Mouse (Mus musculus): ENCODE data around the gene 3110001I22Rik. TPM values are rescaled to one million over a fixed set of nuclear protein-coding genes. Genes with fewer than 3 reads are reported as not detected.

Gene 3110001I22Rik
- total and polyA plus RNA-seq, 2 experiments from 2014 or later: 1.6 to 12.4 TPM

- H3K27me3 ChIP-seq (ENCODE audit: control insufficient read depth, insufficient read depth, low read length): no peaks in the 10 kb centered on the region
- no peak overlapping the region for H3K9ac ChIP-seq (replicated peaks; ENCODE audit: low read depth, low read length)
- peaks cover 7% of the 10 kb centered on the region; the same call in 1 of the 2 replicates for H3K4me1 ChIP-seq (ENCODE audit: control insufficient read depth, insufficient read depth)
- peaks cover 16% of the 10 kb centered on the region for H3K36me3 ChIP-seq (replicated peaks; ENCODE audit: control insufficient read depth, insufficient read depth, low read length)
- no peak overlapping the region for H3K4me2 ChIP-seq (ENCODE audit: low read depth, low read length)
- H3K4me3 ChIP-seq (ENCODE audit: low read depth, low read length): no peak overlapping the region
- H3K27ac ChIP-seq (ENCODE audit: low read depth): no peak overlapping the region
- ATAC-seq (ENCODE audit: insufficient read depth, low read depth) (no peak), DNase-seq (ENCODE audit: low spot score) (no peak)
- H3K9me3 ChIP-seq (replicated peaks; ENCODE audit: control insufficient read depth, low read length): no peaks in the 10 kb centered on the region
- no peak for TF ChIP-seq EP300 (IDR thresholded peaks at IDR 0.05; ENCODE audit: low read depth)
- no peak for TF ChIP-seq CTCF (IDR thresholded peaks at IDR 0.05; ENCODE audit: low read depth)
- 84% methylated on average over 3 of the region's 3 CpGs for WGBS
Observed at GRCm38 (mm10) chr16:13674511-13674910, 2.8 kb downstream of the 3110001I22Rik start.

- no peak overlapping the region for H3K4me2 ChIP-seq (ENCODE audit: low read depth, low read length)
- no peak overlapping the region for H3K4me3 ChIP-seq (ENCODE audit: low read depth, low read length)
- H3K9ac ChIP-seq (replicated peaks; ENCODE audit: low read depth, low read length): no peak overlapping the region
- no peaks in the 10 kb centered on the region for H3K4me1 ChIP-seq (ENCODE audit: control insufficient read depth, insufficient read depth)
- no peak overlapping the region for H3K27ac ChIP-seq (ENCODE audit: low read depth)
- WGBS: 83% methylated on average over 3 of the region's 3 CpGs
- peaks cover 16% of the 10 kb centered on the region for H3K36me3 ChIP-seq (replicated peaks; ENCODE audit: control insufficient read depth, insufficient read depth, low read length)
- no peaks in the 10 kb centered on the region for H3K9me3 ChIP-seq (replicated peaks; ENCODE audit: control insufficient read depth, low read length)
- no peaks in the 10 kb centered on the region for H3K27me3 ChIP-seq (ENCODE audit: control insufficient read depth, insufficient read depth, low read length)
- DNase-seq (ENCODE audit: low spot score): no peak
- TF ChIP-seq CTCF (IDR thresholded peaks at IDR 0.05; ENCODE audit: low read depth): no peak
- no peak for TF ChIP-seq EP300 (IDR thresholded peaks at IDR 0.05; ENCODE audit: low read depth)
- ATAC-seq (ENCODE audit: insufficient read depth, low read depth): no peak
Observed at GRCm38 (mm10) chr16:13678601-13679319, 7.0 kb downstream of the 3110001I22Rik start.

GRCm38 (mm10) chr16:13698998-13699397 lies 27.3 kb downstream of the 3110001I22Rik start:
- Histone ChIP-seq H3K36me3 (replicated peaks; ENCODE audit: control insufficient read depth, insufficient read depth, low read length) (peaks cover 85% of the 10 kb centered on the region), H3K27ac (ENCODE audit: low read depth) (no peak overlapping the region), H3K9me3 (replicated peaks; ENCODE audit: control insufficient read depth, low read length) (no peaks in the 10 kb centered on the region), H3K4me2 (ENCODE audit: low read depth, low read length) (no peak overlapping the region), H3K27me3 (ENCODE audit: control insufficient read depth, insufficient read depth, low read length) (no peaks in the 10 kb centered on the region), H3K4me3 (ENCODE audit: low read depth, low read length) (no peak overlapping the region), H3K4me1 (ENCODE audit: control insufficient read depth, insufficient read depth) (no peaks in the 10 kb centered on the region), H3K9ac (replicated peaks; ENCODE audit: low read depth, low read length) (no peak overlapping the region)
- DNase-seq (ENCODE audit: low spot score) (no peak), ATAC-seq (ENCODE audit: insufficient read depth, low read depth) (no peak)
- TF ChIP-seq EP300 (IDR thresholded peaks at IDR 0.05; ENCODE audit: low read depth) (no peak), CTCF (IDR thresholded peaks at IDR 0.05; ENCODE audit: low read depth) (no peak; the same call in 1 of the 2 replicates)
- WGBS: 87% methylated on average over 7 of the region's 7 CpGs

GRCm38 (mm10) chr16:13702184-13702583 lies 30.5 kb downstream of the 3110001I22Rik start:
- Histone ChIP-seq H3K4me1 (ENCODE audit: control insufficient read depth, insufficient read depth) (no peaks in the 10 kb centered on the region), H3K4me2 (ENCODE audit: low read depth, low read length) (no peak overlapping the region), H3K9me3 (replicated peaks; ENCODE audit: control insufficient read depth, low read length) (no peaks in the 10 kb centered on the region), H3K36me3 (replicated peaks; ENCODE audit: control insufficient read depth, insufficient read depth, low read length) (peaks cover 65% of the 10 kb centered on the region), H3K9ac (replicated peaks; ENCODE audit: low read depth, low read length) (no peak overlapping the region), H3K27ac (ENCODE audit: low read depth) (no peak overlapping the region), H3K27me3 (ENCODE audit: control insufficient read depth, insufficient read depth, low read length) (no peaks in the 10 kb centered on the region), H3K4me3 (ENCODE audit: low read depth, low read length) (no peak overlapping the region)
- DNase-seq (ENCODE audit: low spot score) (no peak), ATAC-seq (ENCODE audit: insufficient read depth, low read depth) (no peak)
- TF ChIP-seq CTCF (IDR thresholded peaks at IDR 0.05; ENCODE audit: low read depth): no peak
- no peak for TF ChIP-seq EP300 (IDR thresholded peaks at IDR 0.05; ENCODE audit: low read depth)
- WGBS: 97% methylated on average over 7 of the region's 7 CpGs

GRCm38 (mm10) chr16:13704676-13705075 lies 32.9 kb downstream of the 3110001I22Rik start:
- peaks cover 40% of the 10 kb centered on the region for H3K36me3 ChIP-seq (replicated peaks; ENCODE audit: control insufficient read depth, insufficient read depth, low read length)

GRCm38 (mm10) chr16:13714910-13715309 lies 43.2 kb downstream of the 3110001I22Rik start:
- no peaks in the 10 kb centered on the region for H3K4me1 ChIP-seq (ENCODE audit: control insufficient read depth, insufficient read depth)
- no peak overlapping the region for H3K27ac ChIP-seq (ENCODE audit: low read depth)
- WGBS: 92% methylated on average over 3 of the region's 3 CpGs
- H3K4me3 ChIP-seq (ENCODE audit: low read depth, low read length): no peak overlapping the region
- no peaks in the 10 kb centered on the region for H3K27me3 ChIP-seq (ENCODE audit: control insufficient read depth, insufficient read depth, low read length)
- H3K4me2 ChIP-seq (ENCODE audit: low read depth, low read length): no peak overlapping the region
- ATAC-seq (ENCODE audit: insufficient read depth, low read depth) (no peak), DNase-seq (ENCODE audit: low spot score) (no peak)
- no peaks in the 10 kb centered on the region for H3K36me3 ChIP-seq (replicated peaks; ENCODE audit: control insufficient read depth, insufficient read depth, low read length)
- no peak for TF ChIP-seq EP300 (IDR thresholded peaks at IDR 0.05; ENCODE audit: low read depth)
- H3K9ac ChIP-seq (replicated peaks; ENCODE audit: low read depth, low read length): no peak overlapping the region
- H3K9me3 ChIP-seq (replicated peaks; ENCODE audit: control insufficient read depth, low read length): no peaks in the 10 kb centered on the region

More at GRCm38 (mm10) chr16:13704676-13705075, 32.9 kb downstream of the 3110001I22Rik start:
- 91% methylated on average over 10 of the region's 10 CpGs for WGBS
- no peaks in the 10 kb centered on the region for H3K9me3 ChIP-seq (replicated peaks; ENCODE audit: control insufficient read depth, low read length)
- H3K9ac ChIP-seq (replicated peaks; ENCODE audit: low read depth, low read length): no peak overlapping the region
- DNase-seq (ENCODE audit: low spot score): no peak
- H3K4me2 ChIP-seq (ENCODE audit: low read depth, low read length): no peak overlapping the region
- H3K27ac ChIP-seq (ENCODE audit: low read depth): no peak overlapping the region
- no peaks in the 10 kb centered on the region for H3K27me3 ChIP-seq (ENCODE audit: control insufficient read depth, insufficient read depth, low read length)
- H3K4me3 ChIP-seq (ENCODE audit: low read depth, low read length): no peak overlapping the region
- H3K4me1 ChIP-seq (ENCODE audit: control insufficient read depth, insufficient read depth): no peaks in the 10 kb centered on the region
- TF ChIP-seq CTCF (IDR thresholded peaks at IDR 0.05; ENCODE audit: low read depth): no peak
- TF ChIP-seq EP300 (IDR thresholded peaks at IDR 0.05; ENCODE audit: low read depth): no peak
- ATAC-seq (ENCODE audit: insufficient read depth, low read depth): no peak

All from heart, postnatal 0 days (tissue).